Mouse (Mus musculus): ENCODE data around the gene Rai1.
A peak's percentile ranks its signal among the peaks of the same experiment; 100 is the strongest.

The Rai1 gene

GRCm38 (mm10) chr11:60162547-60162946 lies 57.7 kb downstream of the Rai1 start:
- no peak for DNase-seq (ENCODE audit: low read depth, low spot score)

GRCm38 (mm10) chr11:60163362-60163761 lies 58.5 kb downstream of the Rai1 start:
- DNase-seq (ENCODE audit: low read depth, low spot score), result no peak

- DNase-seq (ENCODE audit: low read depth, low spot score), result no peak
These were observed 59.6 kb downstream of the Rai1 start for GRCm38 (mm10) chr11:60164450-60164849.

- peak; percentile 81 for DNase-seq (ENCODE audit: low read depth, low spot score)
These were observed 60.3 kb downstream of the Rai1 start for GRCm38 (mm10) chr11:60165076-60165475.

- no peak for DNase-seq (ENCODE audit: low read depth, low spot score)
These were observed 64.0 kb downstream of the Rai1 start for GRCm38 (mm10) chr11:60168780-60169179.

GRCm38 (mm10) chr11:60172074-60172473 lies 67.3 kb downstream of the Rai1 start:
- DNase-seq (ENCODE audit: low read depth, low spot score), result no peak

GRCm38 (mm10) chr11:60173606-60174184 lies 68.9 kb downstream of the Rai1 start:
- no peak for DNase-seq (ENCODE audit: low read depth, low spot score)

- DNase-seq (ENCODE audit: low read depth, low spot score), result no peak
These were observed 70.8 kb downstream of the Rai1 start for GRCm38 (mm10) chr11:60175371-60176181.

- peak; percentile 49 for DNase-seq (ENCODE audit: low read depth, low spot score)
These were observed 71.6 kb downstream of the Rai1 start for GRCm38 (mm10) chr11:60176182-60176974.

GRCm38 (mm10) chr11:60176975-60177657 lies 72.3 kb downstream of the Rai1 start:
- DNase-seq (ENCODE audit: low read depth, low spot score), result no peak

- DNase-seq (ENCODE audit: low read depth, low spot score), result no peak
These were observed 73.2 kb downstream of the Rai1 start for GRCm38 (mm10) chr11:60178005-60178404.

- no peak for DNase-seq (ENCODE audit: low read depth, low spot score)
These were observed 73.7 kb downstream of the Rai1 start for GRCm38 (mm10) chr11:60178506-60178905.

GRCm38 (mm10) chr11:60182116-60182670 lies 77.4 kb downstream of the Rai1 start:
- DNase-seq (ENCODE audit: low read depth, low spot score), result peak; percentile 74

GRCm38 (mm10) chr11:60182741-60183140 lies 77.9 kb downstream of the Rai1 start:
- DNase-seq (ENCODE audit: low read depth, low spot score), result no peak

- no peak for DNase-seq (ENCODE audit: low read depth, low spot score)
These were observed 79.8 kb downstream of the Rai1 start for GRCm38 (mm10) chr11:60184346-60185325.

GRCm38 (mm10) chr11:60185396-60186231 lies 80.8 kb downstream of the Rai1 start:
- DNase-seq (ENCODE audit: low read depth, low spot score), result no peak

GRCm38 (mm10) chr11:60187070-60187469 lies 82.3 kb downstream of the Rai1 start:
- DNase-seq (ENCODE audit: low read depth, low spot score), result no peak

- no peak for DNase-seq (ENCODE audit: low read depth, low spot score)
These were observed 83.6 kb downstream of the Rai1 start for GRCm38 (mm10) chr11:60188275-60188853.

- DNase-seq (ENCODE audit: low read depth, low spot score), result no peak
These were observed 84.8 kb downstream of the Rai1 start for GRCm38 (mm10) chr11:60189501-60190040.

Measured in 3T3-L1 (cell line).